ENCODE assay signal across 20 mouse cellular contexts in the genomic region with DNA sequence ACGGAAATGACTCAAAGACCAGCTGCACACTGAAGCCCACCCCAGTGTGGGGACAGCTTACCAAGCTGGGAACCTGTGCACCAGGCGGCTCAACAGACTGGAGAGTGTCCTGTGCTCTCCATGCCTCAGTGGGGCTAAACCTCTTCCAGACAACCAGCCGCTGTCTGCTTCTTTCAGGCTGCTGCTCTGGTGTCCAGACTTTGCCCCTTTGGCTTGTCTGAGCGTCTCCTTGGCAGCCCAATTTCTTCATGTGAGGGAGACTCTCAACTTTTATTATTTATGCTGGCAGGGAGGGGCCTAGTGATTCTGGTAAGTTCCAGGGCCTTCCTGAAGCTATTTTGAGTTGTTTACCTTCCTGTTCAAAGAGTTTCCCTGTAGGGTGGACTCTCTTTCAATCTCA. TPM values are rescaled to one million over a fixed set of nuclear protein-coding genes. Genes with fewer than 3 reads are reported as not detected.
"Had no signal": no experiment of that assay in that cellular context is flagged by ENCODE, and none has a peak within 500 bp of the region (broad histone marks: within the 10 kb centered on the region; RNA-seq: fewer than 3 reads in every experiment).

No protein-coding gene starts in this region.

- H3K4me3 ChIP-seq: intestine, embryonic 15.5 days; limb, embryonic 15.5 days; midbrain, embryonic 13.5 days; myocyte; neural tube, embryonic 13.5 days had no signal

- H3K9me3 ChIP-seq: intestine, embryonic 15.5 days; limb, embryonic 15.5 days; midbrain, embryonic 13.5 days; neural tube, embryonic 13.5 days had no signal

- H3K9ac ChIP-seq: intestine, embryonic 15.5 days; limb, embryonic 15.5 days; liver, embryonic 14.5 days; liver, postnatal 0 days; lung, embryonic 14.5 days; midbrain, embryonic 13.5 days; neural tube, embryonic 13.5 days had no signal

- H3K27me3 ChIP-seq: limb, embryonic 15.5 days had no signal

- DNase-seq: liver, postnatal 0 days; retina, postnatal 1 day; right cerebral cortex, postnatal 25 days; spleen, adult 18-20 months; thymus, adult 2 months; thymus, postnatal 14 days; thymus, postnatal 4 days had no signal

- H3K27ac ChIP-seq: intestine, embryonic 15.5 days; kidney, postnatal 0 days; liver, embryonic 14.5 days; macrophage; midbrain, embryonic 13.5 days; neural tube, embryonic 13.5 days had no signal

- H3K4me2 ChIP-seq: intestine, embryonic 15.5 days; limb, embryonic 15.5 days; liver, embryonic 11.5 days; lung, embryonic 14.5 days; neural tube, embryonic 13.5 days had no signal

- H3K36me3 ChIP-seq: intestine, embryonic 15.5 days; limb, embryonic 15.5 days; midbrain, embryonic 13.5 days; neural tube, embryonic 13.5 days had no signal

- ATAC-seq: intestine, embryonic 15.5 days; liver, postnatal 0 days; midbrain, embryonic 13.5 days; midbrain, embryonic 16.5 days had no signal

RNA-seq across cellular contexts. Expression of a gene that starts 2.4 kb away (rescaled TPM):
- total RNA-seq: megakaryocyte, adult 5-6 weeks; neutrophil, adult 5-6 weeks had no signal
- polyA plus RNA-seq: macrophage had no signal
